Mouse (Mus musculus): ENCODE results near the gene Man2a1.
A peak's percentile ranks its signal among the peaks of the same experiment; 100 is the strongest.

DNA sequence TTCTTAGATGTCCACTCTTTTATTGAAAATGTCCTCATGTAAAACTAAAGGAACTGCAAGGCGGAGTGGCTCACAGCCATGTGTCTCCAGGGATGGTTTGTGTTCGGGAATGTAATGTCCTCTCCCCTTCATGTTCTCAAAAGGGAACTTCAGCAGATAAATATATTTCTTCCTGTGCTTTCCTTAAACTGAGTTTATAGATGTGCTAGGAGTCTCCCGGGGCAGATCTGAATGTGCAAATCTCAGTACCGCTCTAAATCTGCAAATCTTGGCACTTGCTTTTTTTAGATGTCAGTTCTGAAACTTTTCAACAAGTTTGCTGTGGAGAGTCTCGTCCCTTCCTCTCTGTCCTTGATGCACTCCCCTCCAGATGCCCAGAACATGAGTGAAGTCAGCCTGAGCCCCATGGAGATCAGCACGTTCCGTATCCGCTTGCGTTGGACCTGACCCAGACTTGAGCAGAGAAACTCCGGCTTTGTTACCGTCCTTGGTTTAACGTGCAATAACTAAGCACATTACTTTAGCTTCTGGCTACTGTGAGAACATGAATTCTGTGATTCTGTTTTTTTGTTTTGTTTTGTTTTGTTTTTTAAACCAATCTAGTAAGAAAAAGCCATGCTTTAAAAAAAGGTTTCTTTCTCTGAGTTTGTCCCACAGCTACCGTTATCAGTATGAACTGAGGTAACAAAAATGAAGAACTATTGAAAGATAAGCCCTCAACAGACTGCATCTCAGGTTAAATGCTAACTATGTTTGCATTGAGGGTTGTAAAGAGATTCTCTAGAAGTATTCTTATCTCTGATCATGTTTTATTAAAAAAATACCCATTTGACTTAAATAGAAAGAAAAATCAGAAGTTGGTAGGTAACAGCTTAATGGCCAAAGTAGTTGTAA lies 151.8 kb downstream of the Man2a1 start:
- TF ChIP-seq POLR2A (IDR thresholded peaks at IDR 0.05; ENCODE audit: insufficient read depth, low read depth, low read length) (no peak), CTCF (IDR thresholded peaks at IDR 0.05) (no peak), EP300 (IDR thresholded peaks at IDR 0.05; ENCODE audit: insufficient read depth, low read depth, low read length) (peak; percentile 72; the same call in 1 of the 2 replicates)

Data from heart, adult 2 months (tissue).